Mouse (Mus musculus) megakaryocyte, embryonic 14.5 days (primary cell): ENCODE results near the gene Slc6a21. TPM values are rescaled to one million over a fixed set of nuclear protein-coding genes. Genes with fewer than 3 reads are reported as not detected.

Experiments
- H3K27me3 ChIP-seq: replicated peaks from 2 replicates; pipeline ENCODE3; 2012; ENCODE audit warnings: inconsistent platforms
- H3K36me3 ChIP-seq: replicated peaks from 2 replicates; pipeline ENCODE3; 2012; ENCODE audit warnings: low read length, inconsistent platforms, mixed read lengths
- H3K4me1 ChIP-seq: 2 replicates; pipeline ENCODE4 v1.6.1; 2012; ENCODE audit warnings: inconsistent platforms
- H3K4me3 ChIP-seq: replicated peaks from 2 replicates; pipeline ENCODE3; 2012; ENCODE audit warnings: moderate library complexity, mild to moderate bottlenecking, inconsistent platforms
- H3K9me3 ChIP-seq: 2 replicates; pipeline ENCODE4 v1.6.1; 2012; ENCODE audit warnings: inconsistent platforms
- FLI1 ChIP-seq: IDR thresholded peaks from 2 replicates; pipeline ENCODE4 v1.6.1; 2012; ENCODE audit warnings: low read length, inconsistent platforms, mixed read lengths
- GATA1 ChIP-seq: IDR thresholded peaks from 3 replicates; pipeline ENCODE4 v1.6.1; 2012; ENCODE audit warnings: mixed read lengths, low read length, inconsistent platforms, borderline replicate concordance
- polyA plus RNA-seq: library from polyadenylated mRNA; stranded (reverse); fragments of >175 nt; gene quantifications from 2 replicates; pipeline ENCODE4 v1.2.3, GENCODE M21; 2012; ENCODE audit warnings: low replicate concordance; ENCODE audit not compliant: insufficient read depth

Gene Slc6a21
- polyA plus RNA-seq, 1 experiment, result not detected

DNA sequence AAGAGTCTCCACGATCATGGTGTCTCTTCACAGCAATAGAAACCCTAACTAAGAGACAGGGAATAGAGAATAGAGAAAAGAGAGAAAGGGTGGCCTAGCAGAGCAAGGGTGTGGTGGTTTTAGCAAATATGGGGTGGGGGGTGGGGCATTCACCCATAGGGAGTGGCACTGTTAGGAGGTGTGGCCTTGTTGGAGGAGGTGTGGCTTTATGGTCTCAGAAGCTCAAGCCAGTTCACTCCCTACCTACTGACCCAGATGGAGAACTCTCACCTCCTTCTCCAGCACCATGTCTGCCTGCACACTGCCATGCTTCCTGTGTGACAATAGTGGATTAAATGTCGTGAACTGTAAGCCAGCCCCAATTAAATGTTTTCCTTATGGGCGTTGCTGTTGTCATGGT lies 20.2 kb downstream of the Slc6a21 start:
- Histone ChIP-seq H3K36me3 (no peaks in the 10 kb centered on the region), H3K9me3 (no peaks in the 10 kb centered on the region), H3K27me3 (peaks cover 42% of the 10 kb centered on the region), H3K4me1 (peaks cover 18% of the 10 kb centered on the region; the same call in 1 of the 2 replicates), H3K4me3 (no peak overlapping the region)
- no peak for TF ChIP-seq FLI1
- TF ChIP-seq GATA1, result no peak

- TF ChIP-seq GATA1 (no peak), FLI1 (no peak)
- Histone ChIP-seq H3K36me3 (peaks cover 16% of the 10 kb centered on the region), H3K4me1 (peaks cover 24% of the 10 kb centered on the region; the same call in 1 of the 2 replicates), H3K27me3 (peaks cover 46% of the 10 kb centered on the region), H3K4me3 (no peak overlapping the region), H3K9me3 (no peaks in the 10 kb centered on the region)
These were observed 22.4 kb downstream of the Slc6a21 start for GRCm38 (mm10) chr7:45299752-45300151.

DNA sequence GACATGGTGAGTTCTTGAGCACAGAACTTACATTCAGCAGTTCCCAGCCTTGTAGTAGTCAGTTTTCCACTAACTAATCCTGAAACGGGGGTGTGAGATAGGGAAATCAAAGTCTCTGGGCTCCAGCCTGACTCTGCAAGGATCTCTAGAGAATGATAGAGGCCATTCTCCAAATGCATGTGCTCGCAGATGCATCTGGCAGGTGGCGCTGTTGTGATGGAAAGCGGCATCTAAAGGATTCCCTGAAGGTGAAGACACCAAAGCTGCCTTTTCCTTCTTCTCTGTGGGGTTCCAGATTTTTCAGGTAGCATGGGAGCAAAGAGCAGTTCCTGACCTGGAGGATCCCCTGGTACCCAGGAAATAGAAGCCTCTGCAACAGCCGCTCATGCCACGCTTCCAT lies 23.0 kb downstream of the Slc6a21 start:
- Histone ChIP-seq H3K27me3 (peaks cover 48% of the 10 kb centered on the region), H3K4me1 (peaks cover 26% of the 10 kb centered on the region), H3K36me3 (peaks cover 17% of the 10 kb centered on the region), H3K9me3 (no peaks in the 10 kb centered on the region), H3K4me3 (no peak overlapping the region)
- TF ChIP-seq GATA1 (no peak), FLI1 (no peak)

DNA sequence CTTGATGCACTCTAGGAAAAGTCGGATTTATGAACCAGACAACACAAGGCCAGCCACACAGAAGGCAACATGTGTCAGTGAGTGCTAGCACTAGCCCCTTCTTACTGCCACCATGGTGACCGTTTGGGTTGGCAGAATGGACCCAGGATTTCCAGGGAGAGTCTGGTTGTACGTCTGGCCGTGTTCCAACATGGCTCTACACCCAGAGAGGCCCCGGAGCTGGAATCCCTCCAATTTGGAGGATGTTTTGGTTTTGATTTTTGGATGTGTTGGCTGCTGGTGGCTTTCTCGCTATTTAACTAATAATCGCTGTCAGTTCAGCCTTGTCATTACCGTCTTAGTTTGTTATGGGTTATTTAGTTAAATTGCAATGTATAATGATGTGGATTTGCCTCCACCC lies 25.3 kb downstream of the Slc6a21 start:
- Histone ChIP-seq H3K4me3 (no peak overlapping the region), H3K9me3 (no peaks in the 10 kb centered on the region), H3K27me3 (peaks cover 37% of the 10 kb centered on the region), H3K4me1 (peaks cover 31% of the 10 kb centered on the region), H3K36me3 (peaks cover 17% of the 10 kb centered on the region)
- no peak for TF ChIP-seq FLI1
- TF ChIP-seq GATA1, result no peak

DNA sequence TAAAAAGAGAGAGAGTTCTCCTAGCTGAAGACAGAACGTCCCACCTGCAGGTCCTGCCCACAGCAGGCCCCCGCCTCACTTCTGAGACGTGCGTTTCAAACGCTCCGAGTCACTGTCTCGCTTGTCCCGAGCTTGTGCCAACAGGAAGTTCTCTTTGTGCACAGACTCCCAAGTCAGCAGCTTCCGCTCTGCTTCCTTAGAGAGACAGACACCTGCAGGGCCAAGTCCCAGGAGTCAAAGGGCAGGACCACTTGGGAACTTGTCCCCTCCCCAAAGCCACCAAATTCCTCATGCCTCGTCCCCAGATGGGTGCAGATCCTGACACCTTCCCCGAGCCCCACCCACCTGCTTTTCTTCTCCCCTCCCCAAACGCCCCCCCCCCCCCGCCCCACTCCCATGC lies 27.6 kb downstream of the Slc6a21 start:
- Histone ChIP-seq H3K4me1 (peaks cover 40% of the 10 kb centered on the region), H3K9me3 (no peaks in the 10 kb centered on the region), H3K27me3 (peaks cover 27% of the 10 kb centered on the region), H3K4me3 (no peak overlapping the region), H3K36me3 (peaks cover 17% of the 10 kb centered on the region)
- TF ChIP-seq FLI1 (no peak), GATA1 (no peak)

- H3K4me3 ChIP-seq, result peak overlapping the region; percentile 35
- H3K36me3 ChIP-seq, result peaks cover 17% of the 10 kb centered on the region
- no peaks in the 10 kb centered on the region for H3K9me3 ChIP-seq
- H3K27me3 ChIP-seq, result peaks cover 29% of the 10 kb centered on the region
- H3K4me1 ChIP-seq, result peaks cover 36% of the 10 kb centered on the region
- TF ChIP-seq FLI1 (no peak), GATA1 (no peak)
These were observed 28.0 kb downstream of the Slc6a21 start for GRCm38 (mm10) chr7:45305275-45305674.

GRCm38 (mm10) chr7:45308551-45309240 lies 31.4 kb downstream of the Slc6a21 start:
- peaks cover 22% of the 10 kb centered on the region for H3K27me3 ChIP-seq
- H3K9me3 ChIP-seq, result no peaks in the 10 kb centered on the region
- no peak for TF ChIP-seq GATA1
- no peak for TF ChIP-seq FLI1
- peaks cover 31% of the 10 kb centered on the region for H3K4me1 ChIP-seq
- peaks cover 10% of the 10 kb centered on the region for H3K36me3 ChIP-seq
- peak overlapping the region; percentile 83 for H3K4me3 ChIP-seq

GRCm38 (mm10) chr7:45309455-45309854 lies 32.1 kb downstream of the Slc6a21 start:
- peaks cover 4% of the 10 kb centered on the region for H3K36me3 ChIP-seq
- no peak overlapping the region for H3K4me3 ChIP-seq
- H3K27me3 ChIP-seq, result peaks cover 20% of the 10 kb centered on the region
- H3K4me1 ChIP-seq, result peaks cover 31% of the 10 kb centered on the region
- TF ChIP-seq GATA1, result no peak
- no peak for TF ChIP-seq FLI1
- no peaks in the 10 kb centered on the region for H3K9me3 ChIP-seq

GRCm38 (mm10) chr7:45312023-45312422 lies 34.7 kb downstream of the Slc6a21 start:
- H3K4me1 ChIP-seq, result peaks cover 27% of the 10 kb centered on the region
- H3K9me3 ChIP-seq, result no peaks in the 10 kb centered on the region
- H3K4me3 ChIP-seq, result no peak overlapping the region
- H3K27me3 ChIP-seq, result peaks cover 29% of the 10 kb centered on the region
- TF ChIP-seq FLI1 (no peak), GATA1 (no peak)
- no peaks in the 10 kb centered on the region for H3K36me3 ChIP-seq

GRCm38 (mm10) chr7:45312686-45313453 lies 35.6 kb downstream of the Slc6a21 start:
- no peak overlapping the region for H3K4me3 ChIP-seq
- H3K9me3 ChIP-seq, result no peaks in the 10 kb centered on the region
- H3K36me3 ChIP-seq, result no peaks in the 10 kb centered on the region
- peaks cover 25% of the 10 kb centered on the region for H3K4me1 ChIP-seq
- peaks cover 33% of the 10 kb centered on the region for H3K27me3 ChIP-seq
- TF ChIP-seq FLI1 (no peak), GATA1 (no peak)
